Mouse (Mus musculus) embryonic facial prominence, embryonic 13.5 days (tissue): ENCODE results near the gene Scgb2b21. TPM values are rescaled to one million over a fixed set of nuclear protein-coding genes. Genes with fewer than 3 reads are reported as not detected.
"Not testable (repeated sequence)": the region's sequence is repeated elsewhere in the genome, so short reads cannot be mapped to it uniquely, and the experiment has no call there.

Source experiments
- ATAC-seq: fragments of 200-750 bp; cut with Nextera tagmentation; 2 replicates; pipeline ENCODE4 v1.8.0; 2017; ENCODE audit warnings: low read depth; ENCODE audit not compliant: insufficient number of reproducible peaks, insufficient read depth, low FRiP score, low TSS enrichment
- H3K27ac ChIP-seq: fragments of 300-500 bp; sonication (generic); 2 replicates; pipeline ENCODE4 v1.5.1; 2015; ENCODE audit warnings: moderate library complexity, mild to moderate bottlenecking, inconsistent platforms
- H3K27me3 ChIP-seq: fragments of 300-500 bp; sonication (generic); 2 replicates; pipeline ENCODE4 v1.6.1; 2015; ENCODE audit warnings: mild to moderate bottlenecking, inconsistent platforms
- H3K36me3 ChIP-seq: fragments of 300-500 bp; sonication (generic); 2 replicates; pipeline ENCODE4 v1.6.1; 2015; ENCODE audit warnings: mild to moderate bottlenecking, inconsistent platforms
- H3K4me1 ChIP-seq: fragments of 300-500 bp; sonication (generic); 2 replicates; pipeline ENCODE4 v1.6.1; 2015; ENCODE audit warnings: inconsistent platforms
- H3K4me2 ChIP-seq: fragments of 300-500 bp; sonication (generic); 2 replicates; pipeline ENCODE4 v1.6.1; 2015; ENCODE audit warnings: moderate library complexity, mild to moderate bottlenecking, inconsistent platforms
- H3K4me3 ChIP-seq: fragments of 300-500 bp; sonication (generic); 2 replicates; pipeline ENCODE4 v1.5.1; 2015; ENCODE audit warnings: mild to moderate bottlenecking, inconsistent platforms
- H3K9ac ChIP-seq: fragments of 300-500 bp; sonication (generic); 2 replicates; pipeline ENCODE4 v1.6.1; 2015; ENCODE audit warnings: mild to moderate bottlenecking, inconsistent platforms
- H3K9me3 ChIP-seq: fragments of 300-500 bp; sonication (generic); 2 replicates; pipeline ENCODE4 v1.6.1; 2016; ENCODE audit warnings: inconsistent platforms
- WGBS: fragments of 180-500 bp; shearing (Covaris S2); methylation state at CpG from one replicate; pipeline ENCODE4 v1.1.7; 2015; ENCODE audit warnings: mixed read lengths; 5-methylcytosine and 5-hydroxymethylcytosine counted together
- polyA plus RNA-seq: library from polyadenylated mRNA; unstranded; fragments of >200 nt; fragmentation: Nextera tagmentation; extraction: Ambion mirVana; gene quantifications from 2 replicates; pipeline ENCODE4 v1.2.1, GENCODE M21; 2015

The Scgb2b21 gene
- polyA plus RNA-seq: not detected in 2 replicates

DNA sequence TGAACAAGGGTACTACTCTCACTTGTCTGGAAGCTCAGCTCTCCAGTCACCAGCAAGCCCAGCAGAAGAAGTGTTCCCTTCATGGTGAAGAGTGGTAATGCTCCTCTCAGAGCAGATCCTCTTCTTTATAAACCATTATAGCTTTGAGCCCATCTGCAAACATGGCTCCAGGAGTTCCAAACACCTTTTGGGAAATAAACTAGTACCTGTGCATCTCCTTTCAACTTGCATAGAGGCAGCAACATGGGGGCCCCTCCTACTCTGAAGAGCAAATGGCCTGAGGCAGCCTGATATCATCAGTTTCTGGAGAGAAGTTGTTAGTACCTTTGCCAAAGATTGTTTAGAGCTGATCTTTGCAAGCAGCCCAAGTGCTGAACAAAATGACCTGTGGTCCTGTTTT, at the start of gene Scgb2b21:
Scgb2b21 (minus strand) TSS at position 101 of the 400 bp plus-strand sequence.
- no peak within 1 kb of the TSS for H3K4me3 ChIP-seq
- H3K9ac ChIP-seq: no peak within 1 kb of the TSS
- no peaks in the 10 kb centered on the region for H3K36me3 ChIP-seq
- no peak for ATAC-seq
- H3K4me2 ChIP-seq: no peak within 1 kb of the TSS
- H3K4me1 ChIP-seq: no peaks in the 10 kb centered on the region
- no peak within 1 kb of the TSS for H3K27ac ChIP-seq
- H3K9me3 ChIP-seq: peaks cover 39% of the 10 kb centered on the region
- H3K27me3 ChIP-seq: no peaks in the 10 kb centered on the region

DNA sequence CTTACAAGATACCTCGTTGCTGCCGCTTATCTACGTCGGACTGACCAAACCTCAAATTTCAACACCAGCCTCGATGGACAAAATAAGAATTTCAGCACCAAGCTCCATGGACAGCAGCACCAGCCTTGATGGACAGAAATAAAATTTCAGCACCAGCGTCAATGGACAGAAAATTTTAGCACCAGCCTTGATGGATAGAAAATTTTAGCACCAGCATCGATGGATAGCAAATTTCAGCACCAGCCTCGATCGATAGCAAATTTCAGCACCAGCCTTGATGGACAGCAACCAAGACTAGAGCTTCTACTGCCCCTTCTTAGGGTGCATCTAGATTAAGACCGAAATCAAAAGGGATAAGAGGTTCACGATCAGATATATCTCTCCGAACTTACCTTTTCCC, 23.2 kb upstream of the Scgb2b21 start:
- not testable (repeated sequence) for H3K9ac ChIP-seq, H3K4me1 ChIP-seq, H3K4me3 ChIP-seq, H3K27ac ChIP-seq, ATAC-seq, H3K27me3 ChIP-seq, H3K36me3 ChIP-seq, H3K4me2 ChIP-seq
- peaks cover 17% of the 10 kb centered on the region; the same call in 1 of the 2 replicates for H3K9me3 ChIP-seq
- 89% methylated on average over 12 of the region's 12 CpGs for WGBS

Other genes with a start within 250 kb of the Scgb2b21 start
- not detected in 2 replicates for gene Scgb2b19, start 240.1 kb downstream of the Scgb2b21 start, polyA plus RNA-seq
- not detected in 2 replicates for gene Scgb1b19, start 233.2 kb downstream of the Scgb2b21 start, polyA plus RNA-seq
- not detected in 2 replicates for gene Scgb2b20, start 154.1 kb downstream of the Scgb2b21 start, polyA plus RNA-seq
- not detected in 2 replicates for gene Scgb1b20, start 147.2 kb downstream of the Scgb2b21 start, polyA plus RNA-seq
- not detected in 2 replicates for gene Scgb2b24, start 218.9 kb upstream of the Scgb2b21 start, polyA plus RNA-seq
- gene Scgb1b24, start 223.3 kb upstream of the Scgb2b21 start, polyA plus RNA-seq: not detected in 2 replicates